Mouse (Mus musculus): ENCODE measurements around the gene 2010109A12Rik. TPM values are rescaled to one million over a fixed set of nuclear protein-coding genes. Genes with fewer than 3 reads are reported as not detected.

Gene 2010109A12Rik
- polyA plus RNA-seq, 1 experiment from 2014 or later, result 1.2 TPM

DNA sequence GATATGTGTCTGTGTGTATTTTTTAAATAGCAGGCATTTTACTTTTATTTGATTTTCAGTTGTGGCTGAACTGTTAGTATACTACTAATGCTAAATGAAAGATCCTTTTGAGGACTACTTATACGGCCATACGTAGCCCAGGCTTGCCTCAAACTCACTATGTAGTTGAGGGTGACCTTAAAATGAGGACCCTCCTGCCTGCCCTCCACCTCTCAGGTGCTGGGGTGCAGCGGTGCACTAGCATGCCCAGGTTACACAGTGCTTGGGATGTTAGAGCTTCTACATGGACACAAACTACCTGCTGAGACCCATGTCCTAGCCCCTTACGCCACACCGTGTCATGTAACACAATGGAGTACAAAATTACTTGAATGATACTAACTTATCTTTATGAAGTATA lies 15.9 kb upstream of the 2010109A12Rik start:
- H3K27me3 ChIP-seq (replicated peaks), result no peaks in the 10 kb centered on the region
- H3K4me2 ChIP-seq (replicated peaks), result no peak overlapping the region
- 94% methylated on average over 5 of the region's 5 CpGs for WGBS
- H3K27ac ChIP-seq, result no peak overlapping the region
- ATAC-seq (ENCODE audit: low FRiP score, low read depth), result no peak
- H3K9ac ChIP-seq, result no peak overlapping the region
- H3K9me3 ChIP-seq, result no peaks in the 10 kb centered on the region
- H3K4me3 ChIP-seq, result no peak overlapping the region
- H3K4me1 ChIP-seq, result no peaks in the 10 kb centered on the region
- H3K36me3 ChIP-seq, result peaks cover 31% of the 10 kb centered on the region

DNA sequence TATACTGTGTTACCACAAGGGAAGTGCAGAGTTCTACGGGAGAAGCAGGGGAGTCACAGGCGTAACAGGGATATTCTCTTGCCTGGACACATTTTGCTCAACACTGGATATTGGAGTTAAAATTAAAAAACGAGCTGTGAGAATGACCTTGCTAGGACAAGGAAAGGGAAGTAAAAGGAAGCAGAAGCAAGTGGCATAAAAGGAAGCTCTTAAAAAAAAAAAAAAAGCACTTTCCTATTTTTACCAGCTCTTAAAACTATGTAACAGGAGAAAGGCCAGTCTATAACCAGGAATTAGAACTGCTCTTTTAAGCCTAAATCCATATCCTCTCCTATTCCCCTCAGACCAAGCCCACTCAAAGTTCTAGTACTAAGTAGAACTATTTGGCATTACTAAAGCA lies 8.1 kb upstream of the 2010109A12Rik start:
- Histone ChIP-seq H3K9ac (no peak overlapping the region), H3K9me3 (no peaks in the 10 kb centered on the region), H3K27ac (no peak overlapping the region), H3K36me3 (peaks cover 30% of the 10 kb centered on the region), H3K4me1 (0 out of 2 replicates have a peak, but pooled peaks cover 3% of the 10 kb centered on the region), H3K4me2 (replicated peaks) (no peak overlapping the region), H3K27me3 (replicated peaks) (no peaks in the 10 kb centered on the region), H3K4me3 (no peak overlapping the region)
- 91% methylated on average over 3 of the region's 3 CpGs for WGBS
- no peak for ATAC-seq (ENCODE audit: low FRiP score, low read depth)

DNA sequence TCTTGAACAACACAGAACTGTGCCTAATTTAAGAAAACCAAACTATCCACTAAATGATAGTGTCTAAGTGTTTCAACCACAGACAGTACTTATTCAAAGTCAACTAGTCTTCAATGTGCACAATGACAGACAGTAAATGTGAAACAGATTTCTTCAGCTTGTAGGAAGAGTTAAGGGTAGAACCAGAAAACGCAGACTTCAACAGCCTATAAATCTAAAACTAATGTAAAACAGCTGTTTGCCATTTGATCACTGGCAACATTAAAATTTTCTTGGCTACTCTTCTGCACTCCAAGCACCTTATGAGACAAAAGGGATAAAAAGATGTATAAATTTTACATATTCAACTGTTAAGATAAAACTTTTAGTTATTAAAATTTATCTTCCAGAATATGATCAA lies 5.1 kb upstream of the 2010109A12Rik start:
- no peak overlapping the region for H3K27ac ChIP-seq
- H3K36me3 ChIP-seq, result peaks cover 24% of the 10 kb centered on the region
- 74% methylated on average over 1 of the region's 1 CpGs for WGBS
- no peak for ATAC-seq (ENCODE audit: low FRiP score, low read depth)
- no peaks in the 10 kb centered on the region for H3K9me3 ChIP-seq
- no peaks in the 10 kb centered on the region for H3K27me3 ChIP-seq (replicated peaks)
- peaks cover 11% of the 10 kb centered on the region; the same call in 1 of the 2 replicates for H3K4me1 ChIP-seq
- no peak overlapping the region for H3K9ac ChIP-seq
- H3K4me2 ChIP-seq (replicated peaks), result no peak overlapping the region
- H3K4me3 ChIP-seq, result no peak overlapping the region

DNA sequence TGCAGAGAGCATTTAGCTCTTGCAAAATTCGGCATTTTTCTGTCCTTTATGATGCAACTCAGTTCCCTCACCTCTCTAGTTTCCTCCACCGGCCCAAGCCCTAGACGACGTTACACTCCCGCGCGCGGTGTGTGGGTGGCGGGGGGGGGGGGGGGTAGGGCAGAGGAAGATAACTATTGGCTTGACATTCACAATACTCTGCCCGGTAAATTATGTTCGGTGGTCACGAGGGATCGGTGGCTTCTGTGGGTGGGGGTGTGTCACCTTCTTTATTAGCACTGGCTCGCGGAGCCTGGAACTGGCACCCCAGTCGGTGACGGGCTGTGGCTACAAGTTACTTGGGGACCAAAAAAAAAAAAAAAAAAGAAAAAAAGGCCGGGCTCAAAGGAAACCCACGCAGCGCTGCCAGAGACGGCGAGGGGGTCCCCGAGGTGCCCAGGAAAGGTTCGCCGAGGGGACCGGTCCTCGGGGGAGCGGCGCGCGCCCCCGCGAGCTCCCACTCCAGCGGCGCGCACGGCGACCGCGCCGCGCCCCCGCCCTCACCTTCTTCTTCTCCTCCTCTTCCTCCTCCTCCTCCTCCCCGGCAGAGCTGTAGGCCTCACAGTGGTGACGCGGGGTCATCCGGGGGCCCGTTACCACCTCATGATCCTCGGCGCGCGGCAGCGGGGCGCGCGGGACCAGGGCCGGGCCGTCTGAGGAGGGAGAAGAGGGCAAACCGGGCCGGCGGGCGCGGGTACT lies 778 bp upstream of the 2010109A12Rik start:
- WGBS, result under 1% methylated on average over 59 of the region's 63 CpGs
- ATAC-seq (ENCODE audit: low FRiP score, low read depth), result peak; percentile 57
- Histone ChIP-seq H3K4me3 (peak overlapping the region; percentile 92), H3K9ac (peak overlapping the region; percentile 97), H3K9me3 (no peaks in the 10 kb centered on the region), H3K36me3 (peaks cover 8% of the 10 kb centered on the region), H3K4me1 (peaks cover 11% of the 10 kb centered on the region; the same call in 1 of the 2 replicates), H3K27ac (peak overlapping the region; percentile 81), H3K4me2 (replicated peaks) (peak overlapping the region; percentile 85), H3K27me3 (replicated peaks) (no peaks in the 10 kb centered on the region)

DNA sequence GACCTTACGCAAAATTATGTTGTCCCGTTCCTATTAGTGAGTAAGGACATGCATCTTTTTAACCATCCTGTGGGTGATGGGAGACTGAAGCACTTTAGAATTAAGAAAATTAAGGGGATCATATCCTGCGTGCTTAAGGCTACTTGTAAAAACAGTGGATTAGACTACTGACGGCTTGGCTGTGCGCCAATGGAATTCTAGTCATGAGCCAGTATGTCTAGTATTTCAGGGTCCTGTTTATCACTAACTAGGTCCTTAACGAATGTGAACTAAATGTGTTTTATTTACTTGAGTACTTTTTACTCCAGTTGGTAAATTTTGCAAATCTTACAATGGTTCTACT lies 659 bp downstream of the 2010109A12Rik start:
- peak; percentile 15; the same call in 1 of the 2 replicates for ATAC-seq (ENCODE audit: low FRiP score, low read depth)
- Histone ChIP-seq H3K4me1 (peaks cover 11% of the 10 kb centered on the region; the same call in 1 of the 2 replicates), H3K27me3 (replicated peaks) (no peaks in the 10 kb centered on the region), H3K9me3 (no peaks in the 10 kb centered on the region), H3K36me3 (peaks cover 1% of the 10 kb centered on the region; the same call in 1 of the 2 replicates), H3K27ac (no peak overlapping the region), H3K4me2 (replicated peaks) (peak overlapping the region; percentile 85), H3K4me3 (peak overlapping the region; percentile 92), H3K9ac (peak overlapping the region; percentile 97; the same call in 1 of the 2 replicates)
- WGBS, result 9% methylated on average over 6 of the region's 6 CpGs

DNA sequence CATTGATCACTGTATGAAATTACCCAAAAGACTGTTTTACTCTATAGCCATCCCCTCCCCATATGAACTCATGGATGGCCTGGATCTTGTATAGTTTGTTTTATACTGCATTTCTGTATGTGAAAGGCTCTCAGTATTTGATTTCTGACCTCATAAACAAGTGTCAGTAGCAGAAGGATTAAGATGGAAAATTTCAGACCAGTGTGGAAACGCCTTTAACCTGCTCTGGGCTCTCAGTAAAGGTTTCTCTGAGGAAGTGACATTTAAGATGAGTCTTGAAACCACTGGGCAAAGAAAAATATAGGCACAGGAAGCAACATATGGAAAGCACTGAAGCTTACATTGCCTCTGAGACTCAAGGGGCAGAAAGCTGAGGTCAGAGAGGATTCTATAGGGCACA lies 1.2 kb downstream of the 2010109A12Rik start:
- H3K4me1 ChIP-seq, result peaks cover 11% of the 10 kb centered on the region; the same call in 1 of the 2 replicates
- no peaks in the 10 kb centered on the region for H3K36me3 ChIP-seq
- no peak overlapping the region for H3K27ac ChIP-seq
- H3K27me3 ChIP-seq (replicated peaks), result no peaks in the 10 kb centered on the region
- no peak for ATAC-seq (ENCODE audit: low FRiP score, low read depth)
- H3K4me2 ChIP-seq (replicated peaks), result peak overlapping the region; percentile 85
- H3K9ac ChIP-seq, result no peak overlapping the region
- 69% methylated on average over 1 of the region's 1 CpGs for WGBS
- no peak overlapping the region for H3K4me3 ChIP-seq
- no peaks in the 10 kb centered on the region for H3K9me3 ChIP-seq

DNA sequence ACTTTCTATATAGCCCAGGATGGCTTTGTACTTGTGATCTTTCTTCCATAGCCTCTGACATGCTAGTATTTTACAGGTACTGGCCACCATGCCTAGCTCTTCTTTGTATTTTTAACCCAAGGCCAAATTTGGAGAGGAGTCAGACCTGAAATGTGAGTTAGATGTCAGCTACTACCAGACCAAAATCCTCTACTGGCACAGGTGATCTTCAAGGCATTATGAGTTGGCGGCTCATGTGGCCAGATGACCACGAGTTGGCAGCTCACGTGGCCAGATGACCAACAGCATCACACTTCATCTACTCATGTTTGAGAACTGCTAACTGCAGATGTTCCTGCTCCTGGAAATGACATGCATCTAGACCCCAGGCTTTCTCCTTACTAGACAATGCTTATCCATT lies 12.1 kb downstream of the 2010109A12Rik start:
- 93% methylated on average over 3 of the region's 3 CpGs for WGBS
- Histone ChIP-seq H3K36me3 (no peaks in the 10 kb centered on the region), H3K27ac (no peak overlapping the region), H3K4me3 (no peak overlapping the region), H3K9ac (no peak overlapping the region), H3K9me3 (no peaks in the 10 kb centered on the region), H3K27me3 (replicated peaks) (no peaks in the 10 kb centered on the region), H3K4me2 (replicated peaks) (no peak overlapping the region), H3K4me1 (no peaks in the 10 kb centered on the region)
- no peak for ATAC-seq (ENCODE audit: low FRiP score, low read depth)

DNA sequence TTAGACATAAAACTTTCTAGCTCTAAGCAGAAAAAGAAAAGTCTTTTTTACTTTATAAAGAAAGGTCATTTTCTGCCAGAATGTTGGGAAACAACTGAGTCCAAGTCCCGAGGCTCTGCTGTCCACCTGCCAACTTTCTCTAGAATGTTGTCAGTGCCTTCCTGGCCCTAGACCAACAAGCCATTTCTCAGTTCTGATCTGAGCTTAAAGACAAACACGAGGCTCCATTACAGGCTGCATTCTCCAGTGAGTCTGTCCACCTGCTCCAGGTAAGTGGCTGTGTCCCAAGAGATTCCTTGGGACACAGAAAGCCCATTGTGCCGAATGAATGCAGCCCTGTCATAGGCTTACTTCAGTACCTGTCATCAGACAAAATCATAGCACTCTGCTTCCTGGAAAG lies 15.3 kb downstream of the 2010109A12Rik start:
- ATAC-seq (ENCODE audit: low FRiP score, low read depth), result no peak
- H3K27ac ChIP-seq, result no peak overlapping the region
- no peak overlapping the region for H3K4me3 ChIP-seq
- no peaks in the 10 kb centered on the region for H3K4me1 ChIP-seq
- no peak overlapping the region for H3K9ac ChIP-seq
- no peaks in the 10 kb centered on the region for H3K36me3 ChIP-seq
- no peak overlapping the region for H3K4me2 ChIP-seq (replicated peaks)
- 81% methylated on average over 3 of the region's 3 CpGs for WGBS
- no peaks in the 10 kb centered on the region for H3K27me3 ChIP-seq (replicated peaks)
- no peaks in the 10 kb centered on the region for H3K9me3 ChIP-seq

DNA sequence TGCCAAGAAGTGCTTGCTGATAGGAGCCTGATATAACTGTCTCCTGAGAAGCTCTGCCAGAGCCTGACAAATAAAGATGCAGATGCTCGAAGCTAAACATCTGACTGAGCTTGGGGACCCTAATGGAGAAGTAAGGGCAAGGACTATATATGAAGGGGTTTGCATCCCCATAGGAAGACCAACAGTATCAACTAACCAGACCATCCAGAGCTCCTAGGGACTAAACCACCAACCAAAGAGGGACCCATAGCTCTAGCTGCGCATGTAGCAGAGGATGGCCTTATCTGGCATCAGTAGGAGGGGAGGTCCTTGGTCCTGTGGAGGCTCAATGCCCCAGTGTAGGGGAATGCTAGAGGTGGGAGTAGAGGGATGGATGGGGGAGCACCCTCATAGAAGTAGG lies 18.2 kb downstream of the 2010109A12Rik start:
- ATAC-seq (ENCODE audit: low FRiP score, low read depth), result no peak
- Histone ChIP-seq H3K4me2 (replicated peaks) (no peak overlapping the region), H3K4me3 (no peak overlapping the region), H3K27ac (no peak overlapping the region), H3K4me1 (no peaks in the 10 kb centered on the region), H3K27me3 (replicated peaks) (no peaks in the 10 kb centered on the region), H3K9me3 (no peaks in the 10 kb centered on the region), H3K36me3 (no peaks in the 10 kb centered on the region), H3K9ac (no peak overlapping the region)
- 89% methylated on average over 2 of the region's 2 CpGs for WGBS

DNA sequence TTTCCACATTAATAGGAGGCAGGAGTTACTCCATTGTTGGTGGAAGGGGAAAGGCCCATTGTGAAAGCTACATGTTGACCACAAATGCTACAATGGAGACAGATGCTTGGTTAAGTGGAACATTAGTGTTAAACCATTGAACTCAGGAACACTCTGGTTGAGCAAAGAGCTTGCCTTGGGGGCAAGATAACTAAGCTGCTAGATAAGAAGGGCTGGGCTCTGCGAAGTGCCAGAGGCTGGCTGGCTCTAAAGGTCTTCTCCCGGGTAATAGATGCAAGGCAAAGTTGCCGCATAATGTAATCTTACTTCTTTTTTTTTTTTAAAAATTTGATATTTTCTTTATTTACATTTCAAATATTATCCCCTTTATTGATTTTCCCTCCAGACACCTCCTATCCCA lies 20.8 kb downstream of the 2010109A12Rik start:
- Histone ChIP-seq H3K9me3 (no peaks in the 10 kb centered on the region), H3K27me3 (replicated peaks) (no peaks in the 10 kb centered on the region), H3K36me3 (no peaks in the 10 kb centered on the region), H3K27ac (no peak overlapping the region), H3K4me1 (no peaks in the 10 kb centered on the region), H3K4me3 (no peak overlapping the region), H3K4me2 (replicated peaks) (no peak overlapping the region), H3K9ac (no peak overlapping the region)
- WGBS, result 97% methylated on average over 3 of the region's 3 CpGs
- no peak for ATAC-seq (ENCODE audit: low FRiP score, low read depth)

DNA sequence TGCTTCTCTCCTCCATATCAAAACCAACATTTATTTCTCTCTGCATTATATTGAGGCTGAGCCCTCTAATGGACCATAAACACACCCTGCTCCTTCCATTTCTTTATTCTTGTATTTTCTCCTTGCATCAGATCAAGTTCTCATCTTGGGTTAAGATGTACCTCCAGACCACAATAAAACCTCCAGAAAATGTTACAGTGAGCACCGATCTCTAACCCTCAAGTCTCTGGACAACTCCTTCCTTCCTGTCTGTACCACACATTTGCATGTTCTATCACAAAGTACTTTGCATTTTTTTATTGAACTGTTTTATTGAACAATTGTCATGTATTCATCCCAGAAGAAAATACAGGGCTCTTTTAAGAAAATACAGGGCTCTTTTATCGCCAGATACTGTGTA lies 23.2 kb downstream of the 2010109A12Rik start:
- Histone ChIP-seq H3K9ac (no peak overlapping the region), H3K27me3 (replicated peaks) (no peaks in the 10 kb centered on the region), H3K9me3 (no peaks in the 10 kb centered on the region), H3K27ac (no peak overlapping the region), H3K4me1 (no peaks in the 10 kb centered on the region), H3K4me3 (no peak overlapping the region), H3K4me2 (replicated peaks) (no peak overlapping the region), H3K36me3 (no peaks in the 10 kb centered on the region)
- ATAC-seq (ENCODE audit: low FRiP score, low read depth), result no peak
- 89% methylated on average over 2 of the region's 2 CpGs for WGBS

DNA sequence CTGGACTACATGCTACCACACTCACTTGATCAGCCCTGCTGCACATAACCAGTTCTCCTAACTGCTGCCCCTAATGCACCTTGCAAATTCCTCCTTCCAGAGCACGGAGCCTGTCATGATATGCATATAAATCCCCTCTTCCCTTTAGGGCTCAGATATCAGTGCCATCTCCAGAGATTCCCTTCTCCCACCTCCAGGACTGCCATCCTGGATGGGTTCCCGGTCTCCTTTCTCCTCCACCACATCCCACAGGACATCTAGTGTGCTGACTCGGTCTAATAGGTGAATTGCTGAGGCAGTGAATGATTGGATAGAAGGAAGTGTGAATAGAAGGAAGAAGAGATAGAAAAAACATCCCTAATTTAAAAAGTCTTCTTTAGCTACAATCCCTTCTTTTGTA lies 25.4 kb downstream of the 2010109A12Rik start:
- no peak for ATAC-seq (ENCODE audit: low FRiP score, low read depth)
- H3K27me3 ChIP-seq (replicated peaks), result no peaks in the 10 kb centered on the region
- no peak overlapping the region for H3K9ac ChIP-seq
- no peak overlapping the region for H3K4me2 ChIP-seq (replicated peaks)
- no peaks in the 10 kb centered on the region for H3K36me3 ChIP-seq
- 62% methylated on average over 3 of the region's 3 CpGs for whole genome bisulfite sequencing
- no peaks in the 10 kb centered on the region for H3K4me1 ChIP-seq
- no peak overlapping the region for H3K27ac ChIP-seq
- H3K9me3 ChIP-seq, result no peaks in the 10 kb centered on the region
- H3K4me3 ChIP-seq, result no peak overlapping the region

DNA sequence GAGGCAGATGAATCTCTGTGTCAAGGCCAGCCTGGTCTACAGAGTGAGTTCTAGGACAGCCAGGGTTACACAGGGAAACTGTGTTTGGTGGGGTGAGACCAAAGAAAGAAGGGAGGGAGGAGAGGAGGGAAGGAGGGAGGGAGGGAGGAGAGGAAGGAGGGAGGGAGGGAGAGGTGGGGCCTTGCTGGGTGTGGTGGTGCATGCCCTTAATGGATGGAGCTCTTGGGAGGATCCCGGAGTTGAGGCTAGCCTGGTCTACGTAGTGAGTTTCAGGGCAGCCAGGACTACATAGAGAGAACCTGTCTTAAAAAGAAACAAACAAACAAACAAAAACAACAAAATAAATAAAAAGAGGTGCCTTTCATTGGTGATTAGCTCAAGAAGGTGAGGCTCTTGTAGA lies 26.5 kb downstream of the 2010109A12Rik start:
- Histone ChIP-seq H3K9me3 (no peaks in the 10 kb centered on the region), H3K4me1 (no peaks in the 10 kb centered on the region), H3K27me3 (replicated peaks) (no peaks in the 10 kb centered on the region), H3K4me3 (no peak overlapping the region), H3K27ac (no peak overlapping the region), H3K36me3 (no peaks in the 10 kb centered on the region), H3K4me2 (replicated peaks) (no peak overlapping the region), H3K9ac (no peak overlapping the region)
- 95% methylated on average over 2 of the region's 2 CpGs for WGBS
- no peak for ATAC-seq (ENCODE audit: low FRiP score, low read depth)

Data from neural tube, embryonic 12.5 days (tissue).